Mouse (Mus musculus) liver, postnatal 0 days (tissue): ENCODE data around the gene 9230102O04Rik. TPM values are rescaled to one million over a fixed set of nuclear protein-coding genes. Genes with fewer than 3 reads are reported as not detected.

Experiments
- ATAC-seq: fragments of 200-750 bp; cut with Nextera tagmentation; 2 replicates; pipeline ENCODE4 v1.8.0; 2017; ENCODE audit warnings: mild to moderate bottlenecking, moderate library complexity
- DNase-seq: peaks from one replicate; pipeline ENCODE4 v3.0.0-alpha.2; 2016
- H3K27ac ChIP-seq: fragments of 300-500 bp; sonication (generic); 2 replicates; pipeline ENCODE4 v1.5.1; 2014; ENCODE audit warnings: antibody characterized with exemption, moderate library complexity, mild to moderate bottlenecking, low read depth
- H3K27me3 ChIP-seq: fragments of 300-500 bp; sonication (generic); 2 replicates; pipeline ENCODE4 v1.6.1; 2014; ENCODE audit warnings: low read length, control low read depth, mixed read lengths; ENCODE audit not compliant: insufficient read depth
- H3K36me3 ChIP-seq: fragments of 300-500 bp; sonication (generic); replicated peaks from 2 replicates; pipeline ENCODE4 v1.6.1; 2014; ENCODE audit warnings: mild to moderate bottlenecking, control low read depth, low read length, moderate library complexity, mixed read lengths; ENCODE audit not compliant: insufficient read depth
- H3K4me1 ChIP-seq: fragments of 300-500 bp; sonication (generic); 2 replicates; pipeline ENCODE4 v1.6.1; 2014; ENCODE audit warnings: antibody characterized with exemption, mild to moderate bottlenecking, control low read depth; ENCODE audit not compliant: insufficient read depth
- H3K4me2 ChIP-seq: fragments of 300-500 bp; sonication (generic); 2 replicates; pipeline ENCODE4 v1.6.1; 2014; ENCODE audit warnings: low read depth, mild to moderate bottlenecking, low read length, moderate library complexity, mixed read lengths
- H3K4me3 ChIP-seq: fragments of 300-500 bp; sonication (generic); 2 replicates; pipeline ENCODE4 v1.5.1; 2014; ENCODE audit warnings: low read depth, low read length
- H3K9ac ChIP-seq: fragments of 300-500 bp; sonication (generic); replicated peaks from 2 replicates; pipeline ENCODE4 v1.6.1; 2014; ENCODE audit warnings: mild to moderate bottlenecking, moderate library complexity
- H3K9me3 ChIP-seq: fragments of 300-500 bp; sonication (generic); 2 replicates; pipeline ENCODE4 v1.6.1; 2016; ENCODE audit warnings: mild to moderate bottlenecking, control low read depth, low read length, mixed read lengths
- CTCF ChIP-seq: sonication (generic); IDR thresholded peaks from 2 replicates; pipeline ENCODE4 v1.5.1; 2016; ENCODE audit warnings: antibody characterized with exemption, low read depth
- EP300 ChIP-seq: IDR thresholded peaks from 2 replicates; pipeline ENCODE4 v1.6.1; 2016; ENCODE audit warnings: antibody characterized with exemption, low read depth, mild to moderate bottlenecking
- WGBS: fragments of 180-500 bp; shearing (Covaris S2); extraction: QIAGEN DNeasy Blood & Tissue Kit; methylation state at CpG from one replicate; pipeline ENCODE4 v1.1.7; 2014; ENCODE audit not compliant: insufficient replicate concordance; 5-methylcytosine and 5-hydroxymethylcytosine counted together
- polyA plus RNA-seq: library from polyadenylated mRNA; unstranded; fragments of >200 nt; fragmentation: Nextera tagmentation; extraction: Ambion mirVana; gene quantifications from 2 replicates; pipeline ENCODE4 v1.2.1, GENCODE M21; 2015

9230102O04Rik gene
- polyA plus RNA-seq = not detected in 2 replicates

DNA sequence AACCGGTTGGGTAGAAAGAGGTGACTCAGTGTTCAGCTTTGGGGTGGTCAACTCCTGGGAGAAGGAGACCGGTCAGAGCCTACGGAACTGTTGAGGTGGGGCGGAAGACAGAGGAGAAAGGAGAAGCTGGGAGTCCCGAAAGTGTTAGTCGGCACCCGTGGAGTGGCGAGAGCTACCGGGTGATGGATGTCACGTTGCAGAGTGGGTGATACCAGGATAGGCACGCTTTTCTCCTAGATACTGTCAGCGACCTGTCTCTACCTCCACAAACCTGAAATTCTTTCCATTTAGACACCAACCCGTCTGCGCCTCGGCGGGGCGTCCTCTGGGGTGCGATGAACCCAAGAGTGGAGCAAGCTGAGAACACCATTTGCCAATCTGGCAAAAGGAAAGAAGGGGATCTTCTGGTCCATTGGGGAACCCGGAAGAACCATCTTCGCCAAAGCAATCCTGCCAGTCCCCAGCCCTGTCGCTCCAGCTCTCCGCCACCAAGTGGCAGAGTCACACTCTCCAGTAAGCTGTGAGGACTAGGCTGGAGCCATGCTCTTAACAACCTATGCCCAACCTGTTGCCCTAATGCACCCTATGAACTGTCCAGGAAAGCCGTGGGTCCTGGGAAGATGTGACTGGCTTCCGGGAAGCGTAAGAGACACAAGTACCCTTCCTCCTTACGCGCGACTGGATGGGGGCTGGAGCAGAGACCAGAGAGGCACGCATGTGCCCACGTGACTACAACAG lies at the start of gene 9230102O04Rik:
Gene 9230102O04Rik, minus strand, starts transcription at position 628 of the 738 bp plus-strand sequence.
- under 1% methylated on average over 30 of the region's 30 CpGs for WGBS
- Histone ChIP-seq H3K9ac (no peak within 1 kb of the TSS), H3K4me1 (peaks cover 8% of the 10 kb centered on the region), H3K4me2 (peak within 1 kb of the TSS; percentile 69), H3K36me3 (no peaks in the 10 kb centered on the region), H3K9me3 (no peaks in the 10 kb centered on the region), H3K4me3 (peak within 1 kb of the TSS; percentile 37), H3K27ac (no peak within 1 kb of the TSS), H3K27me3 (peaks cover 89% of the 10 kb centered on the region)
- ATAC-seq (peak; percentile 94), DNase-seq (peak; percentile 61)
- TF ChIP-seq CTCF (peak; percentile 69), EP300 (no peak)

GRCm38 (mm10) chr2:9935965-9936364 lies 46.6 kb upstream of the 9230102O04Rik start:
- WGBS = 67% methylated on average over 1 of the region's 1 CpGs
- TF ChIP-seq EP300 = no peak
- no peak for TF ChIP-seq CTCF
- no peak overlapping the region for H3K27ac ChIP-seq
- H3K36me3 ChIP-seq = 0 out of 2 replicates have a peak, but pooled peaks cover 7% of the 10 kb centered on the region
- no peaks in the 10 kb centered on the region for H3K9me3 ChIP-seq
- H3K9ac ChIP-seq = no peak overlapping the region
- no peak overlapping the region for H3K4me2 ChIP-seq
- no peaks in the 10 kb centered on the region for H3K4me1 ChIP-seq
- DNase-seq = no peak
- H3K27me3 ChIP-seq = no peaks in the 10 kb centered on the region
- ATAC-seq = no peak
- no peak overlapping the region for H3K4me3 ChIP-seq

DNA sequence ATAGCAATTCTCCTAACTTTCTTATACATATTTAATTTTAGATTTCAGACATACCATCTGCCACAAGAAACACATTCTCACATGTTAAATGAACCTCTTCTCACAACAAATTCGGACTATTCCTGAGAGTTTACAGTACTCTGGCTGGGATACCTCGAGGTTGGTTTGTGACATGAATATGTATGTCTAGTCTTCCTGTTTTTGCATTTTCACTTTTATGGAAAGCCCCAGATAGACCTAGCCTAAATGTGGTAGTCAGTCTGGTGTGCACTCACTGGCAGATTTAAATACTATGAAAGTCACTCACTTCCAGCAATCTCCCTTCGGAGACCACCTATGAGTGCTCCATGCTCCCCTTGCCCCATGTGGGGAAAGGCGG lies 37.6 kb upstream of the 9230102O04Rik start:
- no peak for ATAC-seq

GRCm38 (mm10) chr2:9926194-9926904 lies 37.0 kb upstream of the 9230102O04Rik start:
- peak; percentile 93 for ATAC-seq
- Histone ChIP-seq H3K4me1 (0 out of 2 replicates have a peak, but pooled peaks cover 3% of the 10 kb centered on the region), H3K4me3 (peak overlapping the region; percentile 2; the same call in 1 of the 2 replicates), H3K9me3 (no peaks in the 10 kb centered on the region), H3K4me2 (peak overlapping the region; percentile 24), H3K36me3 (no peaks in the 10 kb centered on the region), H3K27me3 (no peaks in the 10 kb centered on the region), H3K27ac (peak overlapping the region; percentile 58), H3K9ac (no peak overlapping the region)
- peak; percentile 35 for DNase-seq
- TF ChIP-seq CTCF (0 out of 2 replicates have a peak, but pooled peaks have one; percentile 4), EP300 (no peak)
- 36% methylated on average over 7 of the region's 7 CpGs for WGBS

More for the DNA sequence above, 37.6 kb upstream of the 9230102O04Rik start:
- no peaks in the 10 kb centered on the region for H3K9me3 ChIP-seq
- H3K27ac ChIP-seq = 0 out of 2 replicates have a peak overlapping the region, but pooled peaks have one; percentile 44
- no peak overlapping the region for H3K9ac ChIP-seq
- no peak overlapping the region for H3K4me3 ChIP-seq
- 68% methylated on average over 4 of the region's 4 CpGs for WGBS
- H3K36me3 ChIP-seq = no peaks in the 10 kb centered on the region
- H3K4me1 ChIP-seq = 0 out of 2 replicates have a peak, but pooled peaks cover 3% of the 10 kb centered on the region
- no peaks in the 10 kb centered on the region for H3K27me3 ChIP-seq
- TF ChIP-seq CTCF (no peak), EP300 (no peak)
- no peak overlapping the region for H3K4me2 ChIP-seq
- no peak for DNase-seq

DNA sequence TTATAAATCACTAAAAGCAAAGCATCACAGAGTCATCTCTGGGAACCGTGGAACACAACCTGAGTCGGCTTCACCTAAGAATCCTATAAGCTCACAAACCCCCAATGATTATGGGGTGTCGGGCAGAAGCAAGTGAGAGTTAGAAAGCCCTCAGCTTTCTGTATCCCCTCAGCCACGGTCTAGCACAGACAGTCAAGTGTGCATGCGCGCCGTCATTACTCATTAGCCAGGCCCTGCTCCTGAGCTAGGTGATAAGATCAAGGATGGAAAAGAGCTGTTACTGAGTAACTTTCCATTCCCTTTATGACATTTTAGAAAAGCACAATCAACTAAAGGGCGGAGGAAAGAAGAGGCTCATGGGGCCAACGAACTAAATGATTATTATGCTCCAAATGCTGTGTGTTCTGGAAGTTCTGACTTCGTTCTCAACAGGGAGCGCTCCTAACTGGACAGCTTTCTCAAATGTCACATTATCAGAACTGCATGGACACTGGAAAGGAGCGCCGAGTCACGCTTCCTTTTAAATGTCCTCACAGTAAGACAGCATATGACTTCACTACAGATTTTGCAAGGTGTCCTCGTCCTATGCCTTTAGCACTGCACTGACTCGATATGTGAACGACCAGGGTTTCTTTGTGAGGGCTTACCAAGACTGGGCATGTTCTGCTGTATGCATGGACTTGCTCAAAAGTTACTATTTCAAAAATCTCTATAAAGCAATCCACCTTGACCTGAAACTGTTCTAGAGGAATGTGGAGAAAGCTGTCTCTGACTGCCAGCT lies 29.5 kb upstream of the 9230102O04Rik start:
- 62% methylated on average over 17 of the region's 17 CpGs for WGBS
- peaks cover 3% of the 10 kb centered on the region; the same call in 1 of the 2 replicates for H3K4me1 ChIP-seq
- peak; percentile 95 for ATAC-seq

More for the DNA sequence above, 29.5 kb upstream of the 9230102O04Rik start:
- H3K27ac ChIP-seq = peak overlapping the region; percentile 70
- DNase-seq = peak; percentile 49
- no peaks in the 10 kb centered on the region for H3K27me3 ChIP-seq
- no peak overlapping the region for H3K9ac ChIP-seq
- H3K4me3 ChIP-seq = peak overlapping the region; percentile 13; the same call in 1 of the 2 replicates
- no peak for TF ChIP-seq CTCF
- TF ChIP-seq EP300 = no peak
- peaks cover 15% of the 10 kb centered on the region for H3K36me3 ChIP-seq
- H3K9me3 ChIP-seq = no peaks in the 10 kb centered on the region
- H3K4me2 ChIP-seq = peak overlapping the region; percentile 51; the same call in 1 of the 2 replicates
